Mouse (Mus musculus) layer of hippocampus, postnatal 10 days (tissue): ENCODE measurements around the gene Sema3d. TPM values are rescaled to one million over a fixed set of nuclear protein-coding genes. Genes with fewer than 3 reads are reported as not detected.

Experiments
- DNase-seq, 2 experiments: peaks; one replicate each; pipeline ENCODE4 v3.0.0; 2021; ENCODE audit warnings: low spot score in 2 of 2
- total RNA-seq, 2 experiments: library from RNA; stranded (reverse); gene quantifications; 2 replicates each; pipeline ENCODE4 v1.2.3; 2021

The Sema3d gene
- total RNA-seq, 2 experiments from 2014 or later: 5.0 to 5.1 TPM

- no peak for DNase-seq
These were observed 200.2 kb downstream of the Sema3d start for GRCm38 (mm10) chr5:12583293-12583834.

GRCm38 (mm10) chr5:12584886-12585285 lies 201.7 kb downstream of the Sema3d start:
- DNase-seq: no peak

- DNase-seq: no peak
These were observed 251.2 kb downstream of the Sema3d start for GRCm38 (mm10) chr5:12634227-12634980.

GRCm38 (mm10) chr5:12637763-12638468 lies 254.7 kb downstream of the Sema3d start:
- DNase-seq: no peak
